Mouse (Mus musculus): ENCODE results near the gene Plekhh2. TPM values are rescaled to one million over a fixed set of nuclear protein-coding genes. Genes with fewer than 3 reads are reported as not detected.
"Not testable (repeated sequence)": the region's sequence is repeated elsewhere in the genome, so short reads cannot be mapped to it uniquely, and the experiment has no call there.

Gene Plekhh2
- polyA plus RNA-seq, 1 experiment, result 0.66 TPM

- no peaks in the 10 kb centered on the region for H3K4me1 ChIP-seq (replicated peaks; ENCODE audit: control insufficient read depth, insufficient read depth, low read length)
- H3K4me3 ChIP-seq (ENCODE audit: control insufficient read depth, insufficient read depth, low read length), result no peak overlapping the region
- 91% methylated on average over 4 of the region's 4 CpGs for WGBS
- no peak overlapping the region for H3K27ac ChIP-seq (ENCODE audit: control insufficient read depth, insufficient read depth, low read length)
- H3K36me3 ChIP-seq (ENCODE audit: control insufficient read depth, insufficient read depth, low read length), result no peaks in the 10 kb centered on the region
- no peaks in the 10 kb centered on the region for H3K27me3 ChIP-seq (ENCODE audit: control insufficient read depth, insufficient read depth, low read length)
- TF ChIP-seq CTCF (IDR thresholded peaks at IDR 0.05; ENCODE audit: borderline replicate concordance, control insufficient read depth, extremely low read depth, insufficient read depth, low read length, poor library complexity), result no peak
- no peak for TF ChIP-seq POLR2A (IDR thresholded peaks at IDR 0.05; ENCODE audit: control insufficient read depth, extremely low read depth, insufficient read depth, low read length, poor library complexity)
- no peak for DNase-seq
Observed at GRCm38 (mm10) chr17:84535226-84535625, 23.5 kb downstream of the Plekhh2 start.

DNA sequence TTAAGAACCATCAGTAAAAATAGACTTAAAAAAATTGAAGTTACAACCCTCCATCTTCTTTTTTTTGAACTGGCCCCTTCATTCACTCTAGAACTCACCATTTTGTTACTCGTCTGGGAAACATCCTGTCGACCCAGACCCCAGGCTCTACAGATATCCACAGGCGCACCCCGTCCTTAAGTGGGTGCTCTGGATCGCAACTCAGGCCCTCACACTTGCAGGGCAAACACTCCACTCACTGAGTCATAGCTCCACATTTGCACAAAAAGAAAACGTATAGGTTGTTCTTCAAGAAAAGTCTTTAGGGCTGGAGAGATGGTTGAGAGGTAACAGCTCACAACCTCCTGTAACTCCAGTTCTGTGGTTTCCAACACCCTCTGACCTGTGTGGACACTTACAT, 25.6 kb downstream of the Plekhh2 start:
- 98% methylated on average over 6 of the region's 6 CpGs for WGBS
- no peak overlapping the region for H3K27ac ChIP-seq (ENCODE audit: control insufficient read depth, insufficient read depth, low read length)

DNA sequence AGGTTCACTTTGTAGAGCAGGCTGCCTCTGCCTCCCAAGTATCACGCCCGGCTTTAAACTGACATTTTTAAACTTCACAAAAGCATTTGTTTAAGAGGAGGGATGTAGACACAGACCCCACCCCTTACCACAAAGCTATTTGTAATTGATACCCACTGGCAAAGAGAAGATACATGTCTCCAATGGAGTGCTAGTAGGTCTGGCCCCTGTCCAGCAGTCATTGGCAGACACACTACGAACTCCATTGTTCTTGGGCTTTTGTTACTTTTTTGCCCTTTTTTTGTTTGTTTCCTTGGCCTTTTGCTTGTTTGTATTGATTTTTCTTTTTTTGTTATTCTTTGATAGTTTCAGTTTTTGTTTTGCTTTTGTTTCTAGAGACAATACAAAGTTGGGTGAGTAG, 26.3 kb downstream of the Plekhh2 start:
- H3K27me3 ChIP-seq (ENCODE audit: control insufficient read depth, insufficient read depth, low read length), result no peaks in the 10 kb centered on the region
- H3K36me3 ChIP-seq (ENCODE audit: control insufficient read depth, insufficient read depth, low read length), result no peaks in the 10 kb centered on the region
- WGBS, result 96% methylated on average over 3 of the region's 3 CpGs
- TF ChIP-seq POLR2A (IDR thresholded peaks at IDR 0.05; ENCODE audit: control insufficient read depth, extremely low read depth, insufficient read depth, low read length, poor library complexity) (no peak), CTCF (IDR thresholded peaks at IDR 0.05; ENCODE audit: borderline replicate concordance, control insufficient read depth, extremely low read depth, insufficient read depth, low read length, poor library complexity) (no peak)
- H3K4me1 ChIP-seq (replicated peaks; ENCODE audit: control insufficient read depth, insufficient read depth, low read length), result no peaks in the 10 kb centered on the region; the same call in 1 of the 2 replicates
- no peak for DNase-seq
- no peak overlapping the region for H3K4me3 ChIP-seq (ENCODE audit: control insufficient read depth, insufficient read depth, low read length)
- H3K27ac ChIP-seq (ENCODE audit: control insufficient read depth, insufficient read depth, low read length), result no peak overlapping the region

More for the DNA sequence above, 25.6 kb downstream of the Plekhh2 start:
- Histone ChIP-seq H3K4me1 (replicated peaks; ENCODE audit: control insufficient read depth, insufficient read depth, low read length) (no peaks in the 10 kb centered on the region), H3K4me3 (ENCODE audit: control insufficient read depth, insufficient read depth, low read length) (no peak overlapping the region), H3K27me3 (ENCODE audit: control insufficient read depth, insufficient read depth, low read length) (no peaks in the 10 kb centered on the region), H3K36me3 (ENCODE audit: control insufficient read depth, insufficient read depth, low read length) (no peaks in the 10 kb centered on the region)
- TF ChIP-seq CTCF (IDR thresholded peaks at IDR 0.05; ENCODE audit: borderline replicate concordance, control insufficient read depth, extremely low read depth, insufficient read depth, low read length, poor library complexity) (no peak), POLR2A (IDR thresholded peaks at IDR 0.05; ENCODE audit: control insufficient read depth, extremely low read depth, insufficient read depth, low read length, poor library complexity) (no peak)
- DNase-seq, result no peak

DNA sequence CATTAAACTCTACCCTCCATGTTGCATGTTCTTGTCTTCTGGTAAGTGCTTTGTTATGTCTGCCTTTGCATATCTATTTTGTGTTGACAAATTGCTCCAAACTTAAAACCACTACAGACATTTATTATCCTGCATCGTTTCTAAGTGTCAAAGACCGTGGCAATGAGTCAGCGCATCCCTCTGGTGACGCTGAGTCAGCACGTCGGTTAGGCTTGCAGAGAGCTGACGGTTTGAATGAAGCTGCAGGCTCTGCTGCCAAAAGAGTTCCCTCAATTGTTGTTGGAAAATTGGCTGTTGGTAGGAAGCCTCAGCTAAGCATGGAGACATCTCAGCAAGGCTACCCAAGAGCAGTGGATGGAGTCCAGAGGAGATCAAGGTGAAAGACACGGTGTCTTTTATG, 28.9 kb downstream of the Plekhh2 start:
- DNase-seq, result no peak
- 36% methylated on average over 8 of the region's 8 CpGs for WGBS
- Histone ChIP-seq H3K4me1 (replicated peaks; ENCODE audit: control insufficient read depth, insufficient read depth, low read length) (no peaks in the 10 kb centered on the region; the same call in 1 of the 2 replicates), H3K27me3 (ENCODE audit: control insufficient read depth, insufficient read depth, low read length) (no peaks in the 10 kb centered on the region), H3K4me3 (ENCODE audit: control insufficient read depth, insufficient read depth, low read length) (no peak overlapping the region), H3K27ac (ENCODE audit: control insufficient read depth, insufficient read depth, low read length) (no peak overlapping the region), H3K36me3 (ENCODE audit: control insufficient read depth, insufficient read depth, low read length) (no peaks in the 10 kb centered on the region)
- TF ChIP-seq POLR2A (IDR thresholded peaks at IDR 0.05; ENCODE audit: control insufficient read depth, extremely low read depth, insufficient read depth, low read length, poor library complexity), result no peak
- TF ChIP-seq CTCF (IDR thresholded peaks at IDR 0.05; ENCODE audit: borderline replicate concordance, control insufficient read depth, extremely low read depth, insufficient read depth, low read length, poor library complexity), result no peak

- TF ChIP-seq POLR2A (IDR thresholded peaks at IDR 0.05; ENCODE audit: control insufficient read depth, extremely low read depth, insufficient read depth, low read length, poor library complexity) (no peak), CTCF (IDR thresholded peaks at IDR 0.05; ENCODE audit: borderline replicate concordance, control insufficient read depth, extremely low read depth, insufficient read depth, low read length, poor library complexity) (no peak)
- Histone ChIP-seq H3K27me3 (ENCODE audit: control insufficient read depth, insufficient read depth, low read length) (no peaks in the 10 kb centered on the region), H3K4me3 (ENCODE audit: control insufficient read depth, insufficient read depth, low read length) (no peak overlapping the region), H3K4me1 (replicated peaks; ENCODE audit: control insufficient read depth, insufficient read depth, low read length) (no peaks in the 10 kb centered on the region), H3K36me3 (ENCODE audit: control insufficient read depth, insufficient read depth, low read length) (no peaks in the 10 kb centered on the region), H3K27ac (ENCODE audit: control insufficient read depth, insufficient read depth, low read length) (no peak overlapping the region)
- no peak for DNase-seq
- WGBS, result 89% methylated on average over 5 of the region's 5 CpGs
Observed at GRCm38 (mm10) chr17:84550902-84551877, 39.5 kb downstream of the Plekhh2 start.

DNA sequence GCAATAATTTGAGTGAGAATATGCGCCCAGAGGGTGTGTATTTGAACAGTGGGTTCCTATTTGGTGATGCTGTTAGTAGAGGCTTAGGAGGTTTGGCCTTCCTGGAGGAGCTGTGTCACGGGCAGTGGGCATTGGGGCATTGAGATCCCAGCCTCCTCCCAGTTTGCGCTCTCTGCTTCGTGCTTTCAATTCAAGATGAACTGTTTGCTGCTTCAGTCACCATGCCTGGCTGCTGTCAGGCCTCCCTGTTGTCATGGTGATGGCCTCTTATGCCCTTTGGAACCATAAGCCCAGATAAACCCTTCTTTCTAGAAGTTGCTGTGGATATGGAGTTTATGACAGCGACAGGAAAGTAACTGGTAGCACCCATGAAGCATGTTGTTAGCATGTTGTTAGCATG, 40.5 kb downstream of the Plekhh2 start:
- WGBS, result 94% methylated on average over 5 of the region's 5 CpGs
- H3K36me3 ChIP-seq (ENCODE audit: control insufficient read depth, insufficient read depth, low read length), result no peaks in the 10 kb centered on the region
- DNase-seq, result no peak

DNA sequence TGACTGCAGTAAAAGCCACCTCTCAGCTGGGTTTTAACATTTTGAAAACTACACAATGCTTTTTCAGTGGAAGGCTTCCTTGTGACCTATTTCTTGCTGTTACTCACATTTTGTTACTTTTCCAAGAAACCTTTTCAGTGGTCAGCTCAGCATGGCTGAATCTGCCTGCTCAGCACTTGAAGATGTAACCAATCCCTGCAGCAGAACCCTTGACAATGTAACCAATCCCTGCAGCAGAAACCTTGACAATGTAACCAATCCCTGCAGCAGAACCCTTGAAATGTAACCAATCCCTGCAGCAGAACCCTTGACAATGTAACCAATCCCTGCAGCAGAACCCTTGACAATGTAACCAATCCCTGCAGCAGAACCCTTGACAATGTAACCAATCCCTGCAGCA, 52.6 kb downstream of the Plekhh2 start:
- not testable (repeated sequence) for H3K27me3 ChIP-seq (ENCODE audit: control insufficient read depth, insufficient read depth, low read length); H3K4me3 ChIP-seq (ENCODE audit: control insufficient read depth, insufficient read depth, low read length); DNase-seq; H3K36me3 ChIP-seq (ENCODE audit: control insufficient read depth, insufficient read depth, low read length); H3K4me1 ChIP-seq (replicated peaks; ENCODE audit: control insufficient read depth, insufficient read depth, low read length); H3K27ac ChIP-seq (ENCODE audit: control insufficient read depth, insufficient read depth, low read length)

More for the DNA sequence above, 40.5 kb downstream of the Plekhh2 start:
- no peaks in the 10 kb centered on the region for H3K27me3 ChIP-seq (ENCODE audit: control insufficient read depth, insufficient read depth, low read length)
- no peaks in the 10 kb centered on the region for H3K4me1 ChIP-seq (replicated peaks; ENCODE audit: control insufficient read depth, insufficient read depth, low read length)
- no peak overlapping the region for H3K27ac ChIP-seq (ENCODE audit: control insufficient read depth, insufficient read depth, low read length)
- TF ChIP-seq POLR2A (IDR thresholded peaks at IDR 0.05; ENCODE audit: control insufficient read depth, extremely low read depth, insufficient read depth, low read length, poor library complexity) (no peak), CTCF (IDR thresholded peaks at IDR 0.05; ENCODE audit: borderline replicate concordance, control insufficient read depth, extremely low read depth, insufficient read depth, low read length, poor library complexity) (no peak)
- no peak overlapping the region for H3K4me3 ChIP-seq (ENCODE audit: control insufficient read depth, insufficient read depth, low read length)

Data from thymus, adult 2 months (tissue).